Mouse (Mus musculus) brain, embryonic 14.5 days (tissue): ENCODE measurements around the gene Cers4. TPM values are rescaled to one million over a fixed set of nuclear protein-coding genes. Genes with fewer than 3 reads are reported as not detected.

Source experiments
- DNase-seq: peaks from one replicate; pipeline ENCODE4 v3.0.0-alpha.2; 2011; ENCODE audit warnings: low read depth
- CTCF ChIP-seq: fragments of 200-500 bp; IDR thresholded peaks from 2 replicates; pipeline ENCODE4 v1.5.1; 2012; ENCODE audit warnings: inconsistent platforms, mild to moderate bottlenecking, moderate library complexity, borderline replicate concordance; ENCODE audit not compliant: insufficient read depth, insufficient read length; ENCODE audit errors: extremely low read depth
- POLR2A ChIP-seq: fragments of 200-500 bp; IDR thresholded peaks from 2 replicates; pipeline ENCODE4 v1.6.1; 2012; ENCODE audit warnings: mild to moderate bottlenecking, inconsistent platforms, borderline replicate concordance; ENCODE audit not compliant: poor library complexity, insufficient read depth, insufficient read length, severe bottlenecking; ENCODE audit errors: extremely low read depth
- polyA plus RNA-seq: library from polyadenylated mRNA; depleted of rRNA; stranded (reverse); fragments of >200 nt; gene quantifications from 2 replicates; pipeline ENCODE4 v1.2.3, GENCODE M21; 2012; rRNA removed

Gene Cers4
- polyA plus RNA-seq, 1 experiment = 63.7 TPM

- DNase-seq = no peak
- TF ChIP-seq CTCF (no peak), POLR2A (no peak)
Observed at GRCm38 (mm10) chr8:4505364-4505763, 12.5 kb downstream of the Cers4 start.

DNA sequence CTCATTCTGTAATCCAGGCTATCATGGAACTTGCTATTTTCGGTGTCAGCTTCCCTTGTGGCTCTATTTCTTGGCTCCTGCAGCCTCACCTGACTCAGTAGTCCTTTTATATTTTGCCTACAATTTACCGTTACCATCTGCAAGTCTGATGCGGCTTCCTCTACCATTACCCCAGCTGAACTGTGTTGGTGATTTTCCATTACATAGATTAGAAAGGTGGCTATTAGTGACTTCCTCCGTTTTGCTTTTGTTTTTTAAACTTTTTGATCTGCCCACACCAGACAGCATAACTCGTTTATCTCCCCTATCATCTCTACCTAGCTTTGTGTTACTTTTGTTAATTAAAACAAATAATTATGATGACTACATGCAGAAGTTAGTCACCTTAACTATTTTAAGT is 14.7 kb downstream of the Cers4 start:
- DNase-seq = no peak
- no peak for TF ChIP-seq POLR2A
- no peak for TF ChIP-seq CTCF

- TF ChIP-seq CTCF = peak; percentile 11; the same call in 1 of the 2 replicates
- TF ChIP-seq POLR2A = no peak
- no peak for DNase-seq
Observed at GRCm38 (mm10) chr8:4510824-4511223, 18.0 kb downstream of the Cers4 start.

DNA sequence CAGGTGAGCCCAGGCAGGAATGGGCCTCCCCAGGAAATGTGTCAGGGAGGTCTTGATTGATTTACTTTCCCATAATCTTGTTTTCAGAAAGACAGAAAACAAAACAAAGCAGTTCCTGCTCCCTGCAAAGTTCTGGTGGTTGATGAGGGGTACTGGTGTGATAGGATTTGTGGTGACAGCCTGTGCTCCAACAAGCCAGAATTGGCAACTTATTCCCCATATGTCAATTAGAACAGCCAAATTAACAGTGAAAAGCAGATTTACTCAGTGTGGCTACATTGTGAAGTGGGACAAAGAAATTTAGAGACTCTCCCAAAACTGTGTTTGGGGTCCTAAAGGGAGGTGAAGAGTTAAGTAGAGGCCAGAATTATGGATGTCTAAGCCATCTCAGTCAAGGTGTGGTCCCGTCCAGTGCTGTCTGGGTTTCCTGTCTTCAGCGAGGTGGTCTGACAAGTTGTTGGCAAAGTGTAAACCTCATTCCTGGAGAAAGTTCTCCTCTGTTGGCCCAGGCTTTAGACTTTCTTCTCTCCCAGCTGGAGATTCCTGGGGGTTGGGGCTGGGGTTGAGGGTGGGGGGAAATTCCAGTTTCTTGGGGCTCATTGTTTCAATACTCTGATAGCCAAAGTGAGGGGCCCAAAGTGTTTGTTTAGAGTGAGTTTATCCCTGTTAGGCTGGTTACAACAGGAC is 18.7 kb downstream of the Cers4 start:
- DNase-seq = peak; percentile 65
- TF ChIP-seq CTCF = no peak
- TF ChIP-seq POLR2A = no peak

DNA sequence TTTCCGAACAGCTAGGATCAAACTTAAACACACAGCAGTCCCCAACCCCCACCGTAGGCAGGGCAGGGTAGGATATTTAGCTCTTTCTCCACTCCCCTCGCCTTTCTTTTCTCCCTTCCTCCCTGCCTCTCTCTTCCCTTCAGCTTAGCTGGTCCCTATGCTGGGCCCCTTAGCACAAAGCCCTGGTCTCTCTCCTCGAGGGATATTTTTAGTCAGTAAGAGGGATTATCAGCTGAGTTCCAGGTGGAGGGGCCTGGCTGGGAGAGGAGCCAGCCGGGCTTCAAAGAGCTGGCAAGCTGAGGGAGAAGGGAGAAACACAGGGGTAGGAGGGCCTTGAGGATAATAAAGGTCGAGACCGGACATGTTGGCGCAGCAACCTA is 19.3 kb downstream of the Cers4 start:
- peak; percentile 87 for DNase-seq
- TF ChIP-seq POLR2A (no peak), CTCF (no peak)

DNA sequence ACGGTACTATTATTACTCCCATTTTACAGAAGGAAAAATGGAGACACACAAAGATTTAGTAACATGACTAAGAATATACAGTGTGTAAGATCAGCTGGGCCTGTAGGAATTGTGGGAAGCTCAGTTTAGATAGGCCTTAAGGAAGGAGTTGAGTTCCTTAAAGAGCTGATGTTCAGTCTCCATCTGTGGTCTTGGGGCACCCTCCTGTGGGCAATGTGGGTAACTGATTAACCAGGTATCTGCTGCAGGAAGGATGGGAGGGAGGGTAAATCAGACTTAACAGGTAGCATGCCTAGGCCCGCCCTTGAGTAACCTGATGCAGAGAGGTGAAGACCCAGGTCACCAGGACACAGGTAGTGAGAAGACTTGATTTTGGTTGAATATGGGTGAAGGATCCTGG is 23.3 kb downstream of the Cers4 start:
- TF ChIP-seq POLR2A (no peak), CTCF (peak; percentile 62; the same call in 1 of the 2 replicates)
- peak; percentile 70 for DNase-seq

DNA sequence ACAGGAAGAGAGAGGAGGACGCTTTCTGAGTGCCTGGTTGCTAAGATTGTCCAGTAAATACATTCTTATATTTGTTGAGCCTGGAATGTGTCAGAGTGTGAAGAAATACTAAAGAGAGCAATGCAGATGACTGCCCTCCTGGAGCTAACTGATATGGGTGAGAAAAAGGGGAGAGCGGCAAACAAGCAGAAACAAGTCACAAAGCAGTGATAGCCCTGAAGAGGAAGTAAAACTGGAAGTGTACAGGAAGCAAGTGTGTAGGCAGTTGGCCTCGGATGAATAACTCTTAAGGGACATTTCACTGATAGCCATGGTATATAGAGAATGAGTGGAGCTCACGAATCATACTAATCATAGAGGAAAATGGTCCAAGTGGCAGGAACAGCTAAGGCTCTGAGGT is 28.6 kb downstream of the Cers4 start:
- TF ChIP-seq POLR2A = no peak
- no peak for TF ChIP-seq CTCF

GRCm38 (mm10) chr8:4523525-4523924 is 30.7 kb downstream of the Cers4 start:
- no peak for DNase-seq
- TF ChIP-seq CTCF = no peak
- TF ChIP-seq POLR2A = no peak

More for the DNA sequence above, 28.6 kb downstream of the Cers4 start:
- no peak for DNase-seq

Other genes starting within 250 kb of the Cers4 start
- gene Tgfbr3l, start 244.8 kb upstream of the Cers4 start, polyA plus RNA-seq = 47.4 and 61.4 TPM in 2 replicates
- gene Snapc2, start 239.9 kb upstream of the Cers4 start, polyA plus RNA-seq = 65.5 and 75.9 TPM in 2 replicates
- 399 and 499 TPM in 2 replicates for gene Ctxn1, start 233.8 kb upstream of the Cers4 start, polyA plus RNA-seq
- 76.3 and 92.6 TPM in 2 replicates for gene Timm44, start 217.1 kb upstream of the Cers4 start, polyA plus RNA-seq
- 14.0 and 14.8 TPM in 2 replicates for gene Ccl25, start 167.8 kb upstream of the Cers4 start, polyA plus RNA-seq
- 55.8 and 63.9 TPM in 2 replicates for gene Elavl1, start 167.6 kb upstream of the Cers4 start, polyA plus RNA-seq
- 4.9 and 5.8 TPM in 2 replicates for gene Zfp958, start 120.1 kb downstream of the Cers4 start, polyA plus RNA-seq